Mouse (Mus musculus): ENCODE data around the gene Dcps.

The Dcps gene

GRCm38 (mm10) chr9:35108066-35108465 is 67.8 kb downstream of the Dcps start:
- DNase-seq: no peak

- DNase-seq: no peak
Observed at GRCm38 (mm10) chr9:35107396-35107795, 68.5 kb downstream of the Dcps start.

GRCm38 (mm10) chr9:35105884-35106880 is 69.7 kb downstream of the Dcps start:
- peak in 1 of 2 experiments; percentile 29 for DNase-seq

DNA sequence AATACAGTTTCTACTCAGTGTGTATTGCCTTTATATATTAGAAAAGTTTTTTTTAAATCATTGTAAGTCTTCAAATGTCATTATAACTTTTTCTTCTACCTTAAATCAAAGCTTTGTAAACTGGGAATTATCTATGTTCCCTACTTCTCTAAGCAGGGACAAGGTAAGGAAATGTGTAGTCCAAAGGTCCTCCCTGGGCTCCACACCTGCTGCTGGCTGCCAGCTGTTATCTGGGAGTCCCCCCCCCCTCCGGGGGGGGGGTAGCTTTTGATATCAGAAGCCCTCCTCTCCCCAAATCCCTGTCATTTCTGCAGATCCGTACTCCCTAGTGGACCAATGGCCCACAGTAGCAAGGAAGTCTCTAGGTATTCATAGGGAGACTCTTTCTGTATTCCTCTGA is 70.4 kb downstream of the Dcps start:
- DNase-seq: no peak

DNA sequence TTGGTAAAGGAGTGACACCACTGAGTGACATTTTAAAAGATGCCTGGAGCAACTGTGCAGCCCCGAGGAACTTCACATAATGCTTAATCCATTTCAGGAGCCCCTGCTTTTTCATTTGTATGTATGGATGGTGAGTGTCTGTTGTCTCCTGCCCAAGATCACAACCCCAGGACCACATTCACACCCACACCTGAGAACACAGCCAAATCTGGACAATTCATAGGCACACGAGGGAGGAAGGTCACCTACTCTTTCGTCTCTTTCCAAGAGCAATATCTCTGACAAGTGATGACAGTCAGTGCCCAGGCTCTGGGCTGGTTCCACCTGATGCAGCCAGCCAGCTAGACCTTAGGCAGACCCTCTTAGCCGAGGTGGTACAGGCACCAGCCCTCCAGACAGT is 71.2 kb downstream of the Dcps start:
- DNase-seq: peak in 1 of 2 experiments; percentile 1

- peak in 1 of 2 experiments; percentile 2 for DNase-seq
Observed at GRCm38 (mm10) chr9:35098762-35099161, 77.1 kb downstream of the Dcps start.

DNA sequence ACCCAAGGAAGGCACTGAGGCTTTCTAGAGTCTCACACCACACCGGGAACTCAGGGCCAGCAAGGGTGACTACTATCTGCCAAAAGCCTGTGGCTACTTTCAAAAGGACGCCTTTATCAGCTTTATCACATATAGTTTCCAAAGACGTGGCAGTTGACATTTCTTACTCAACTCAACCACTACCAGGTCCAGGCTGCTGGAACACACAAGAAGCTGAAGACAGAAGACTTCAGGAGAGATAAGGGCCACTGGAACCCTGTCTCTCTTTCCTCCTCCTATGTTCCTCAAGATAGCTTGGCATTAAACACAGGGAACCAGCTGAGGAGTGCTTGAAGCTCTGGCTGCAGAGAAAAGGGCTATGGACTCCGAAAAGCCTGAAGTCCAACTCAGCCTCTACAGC is 78.0 kb downstream of the Dcps start:
- no peak for DNase-seq

DNA sequence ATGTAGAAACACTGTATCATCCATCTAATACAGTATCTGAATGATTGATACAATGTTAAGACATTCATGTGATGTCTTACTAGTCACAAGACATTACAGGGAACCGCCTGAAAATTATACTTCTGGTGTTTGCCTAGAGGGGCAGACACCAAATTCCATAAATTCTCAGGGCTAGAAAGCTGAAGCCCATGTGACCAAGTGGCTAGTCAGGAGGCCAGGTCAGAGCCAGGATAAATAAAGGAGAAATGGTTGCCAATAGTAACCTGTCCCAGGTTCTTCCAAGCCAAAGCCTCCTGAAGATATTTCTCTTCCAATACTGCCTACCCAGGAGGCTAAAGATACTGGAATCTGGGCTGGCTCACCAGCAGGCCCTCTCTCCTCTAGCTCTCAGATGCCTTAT is 80.1 kb downstream of the Dcps start:
- no peak for DNase-seq

DNA sequence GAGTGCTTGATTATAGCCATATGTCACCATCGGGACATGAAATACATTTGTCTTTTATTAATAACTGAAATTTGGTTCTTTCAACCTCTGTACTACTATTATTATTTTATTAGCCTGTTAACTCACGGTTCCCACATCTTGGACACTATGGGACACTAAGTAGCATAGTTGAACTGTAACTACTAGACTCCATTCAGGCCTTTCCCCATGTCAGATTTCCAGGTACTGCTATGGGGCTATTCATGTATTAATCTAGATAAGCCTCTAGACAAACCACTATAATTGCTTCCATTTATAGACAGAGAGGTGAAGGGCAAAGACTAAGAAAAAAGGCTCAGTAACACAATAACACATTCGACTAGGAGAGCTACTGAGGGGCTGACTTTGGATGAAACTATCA is 82.5 kb downstream of the Dcps start:
- no peak for DNase-seq

DNA sequence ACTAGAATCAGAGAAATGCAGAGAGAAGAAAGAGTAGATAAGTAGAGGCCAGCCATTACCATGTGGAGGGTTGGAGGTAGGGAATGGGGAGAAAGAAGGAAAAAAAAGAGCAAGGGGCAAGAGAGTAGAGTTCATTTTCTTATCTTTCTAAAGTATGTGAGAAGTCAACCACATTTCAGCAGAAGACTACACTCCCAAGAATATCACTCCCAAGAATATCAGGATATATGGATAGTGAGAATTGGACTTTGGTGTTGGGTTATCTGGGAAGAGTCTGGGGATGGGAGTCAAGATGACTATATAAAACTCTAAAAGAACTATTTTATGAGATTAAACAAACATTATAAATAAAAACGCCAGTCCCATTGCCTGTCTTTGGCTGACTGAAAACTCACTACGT is 83.0 kb downstream of the Dcps start:
- no peak for DNase-seq
